Mouse (Mus musculus) MEL (cell line): Measurements from ENCODE around the gene Mrps35. TPM values are rescaled to one million over a fixed set of nuclear protein-coding genes. Genes with fewer than 3 reads are reported as not detected.

Experiments
- DNase-seq: peaks from one replicate; pipeline ENCODE4 v3.0.0; 2011; ENCODE audit warnings: low read depth, low spot score
- H3K27ac ChIP-seq: 2 replicates; pipeline ENCODE4 v1.5.1; 2012; ENCODE audit warnings: low read depth, mild to moderate bottlenecking, control low read depth, low read length, moderate library complexity; ENCODE audit not compliant: control insufficient read depth
- H3K27me3 ChIP-seq, 2 experiments: fragments of 150-350 bp in 1 of 2; sonication (generic) in 1 of 2; 2 replicates each; pipeline ENCODE4 v1.6.1; 2012; ENCODE audit warnings: low read length in 2 of 2, mild to moderate bottlenecking in 2 of 2, improper control_type of control experiment in 1 of 2, moderate library complexity in 1 of 2; ENCODE audit not compliant: insufficient read depth in 2 of 2, control insufficient read depth in 1 of 2
- H3K36me3 ChIP-seq, 2 experiments: 2 replicates each; pipeline ENCODE4 v1.6.1; 2012 to 2014; ENCODE audit warnings: low read length in 2 of 2, improper control_type of control experiment in 1 of 2, inconsistent platforms in 1 of 2, mild to moderate bottlenecking in 1 of 2; ENCODE audit not compliant: insufficient read depth in 2 of 2, control insufficient read depth in 1 of 2
- H3K4me1 ChIP-seq, 2 experiments: fragments of 150-350 bp in 1 of 2; sonication (generic) in 1 of 2; 2 replicates each; pipeline ENCODE4 v1.6.1; 2012; ENCODE audit warnings: low read length in 2 of 2, improper control_type of control experiment in 1 of 2, mild to moderate bottlenecking in 1 of 2; ENCODE audit not compliant: insufficient read depth in 2 of 2, control insufficient read depth in 1 of 2
- H3K4me3 ChIP-seq, 2 experiments: fragments of 150-350 bp in 1 of 2; sonication (generic) in 1 of 2; 2 replicates each; pipeline ENCODE4 v1.5.1; 2012; ENCODE audit warnings: low read depth in 2 of 2, low read length in 2 of 2, mild to moderate bottlenecking in 2 of 2, moderate library complexity in 2 of 2, control low read depth in 1 of 2, improper control_type of control experiment in 1 of 2; ENCODE audit not compliant: control insufficient read depth in 1 of 2, insufficient read depth in 1 of 2
- H3K79me2 ChIP-seq: 2 replicates; pipeline ENCODE4 v1.6.1; 2012; ENCODE audit warnings: mild to moderate bottlenecking, low read length, moderate library complexity; ENCODE audit not compliant: control insufficient read depth, poor library complexity, insufficient read depth
- H3K9ac ChIP-seq: 2 replicates; pipeline ENCODE4 v1.6.1; 2012; ENCODE audit warnings: low read depth, mild to moderate bottlenecking, control low read depth, low read length, moderate library complexity; ENCODE audit not compliant: control insufficient read depth, poor library complexity, severe bottlenecking
- H3K9me3 ChIP-seq: fragments of 150-350 bp; sonication (generic); replicated peaks from 2 replicates; pipeline ENCODE4 v1.6.1; 2012; ENCODE audit warnings: mild to moderate bottlenecking, low read length, improper control_type of control experiment, moderate library complexity; ENCODE audit not compliant: insufficient read depth
- BHLHE40 ChIP-seq: IDR thresholded peaks from 2 replicates; pipeline ENCODE4 v1.6.1; 2012; ENCODE audit warnings: low read depth, mild to moderate bottlenecking, inconsistent platforms, low read length, improper control_type of control experiment, borderline replicate concordance
- CHD1 ChIP-seq: IDR thresholded peaks from 2 replicates; pipeline ENCODE4 v1.6.1; 2012; ENCODE audit warnings: low read depth, mild to moderate bottlenecking, inconsistent platforms, low read length, improper control_type of control experiment
- CTCF ChIP-seq, 3 experiments: IDR thresholded peaks in 2 of 3; conservative IDR thresholded peaks in 1 of 3; 2 replicates each; pipeline ENCODE4 v1.5.1; 2011 to 2012; ENCODE audit warnings: low read length in 3 of 3, low read depth in 2 of 3, mild to moderate bottlenecking in 2 of 3, improper control_type of control experiment in 1 of 3, inconsistent platforms in 1 of 3, mixed read lengths in 1 of 3, moderate library complexity in 1 of 3; ENCODE audit not compliant: control insufficient read depth in 1 of 3, insufficient read depth in 1 of 3, poor library complexity in 1 of 3, severe bottlenecking in 1 of 3
- E2F4 ChIP-seq: IDR thresholded peaks from 2 replicates; pipeline ENCODE4 v1.6.1; 2011; ENCODE audit warnings: low read depth, low read length, improper control_type of control experiment, borderline replicate concordance
- ELF1 ChIP-seq: IDR thresholded peaks from 2 replicates; pipeline ENCODE4 v1.6.1; 2014; ENCODE audit warnings: low read depth, mild to moderate bottlenecking, inconsistent platforms, low read length, improper control_type of control experiment, moderate library complexity
- EP300 ChIP-seq, 2 experiments: IDR thresholded peaks; 2 replicates each; pipeline ENCODE4 v1.6.1; 2011; ENCODE audit warnings: improper control_type of control experiment in 2 of 2, low read length in 2 of 2, low read depth in 1 of 2, mild to moderate bottlenecking in 1 of 2
- KAT2A ChIP-seq: conservative IDR thresholded peaks from 2 replicates; pipeline ENCODE4 v1.6.1; 2012; ENCODE audit warnings: low read depth, low read length, improper control_type of control experiment, inconsistent platforms
- MAFK ChIP-seq: IDR thresholded peaks from 2 replicates; pipeline ENCODE4 v1.6.1; 2011; ENCODE audit warnings: low read depth, mild to moderate bottlenecking, low read length, improper control_type of control experiment, borderline replicate concordance
- MEF2A ChIP-seq: IDR thresholded peaks from 2 replicates; pipeline ENCODE4 v1.6.1; 2014; ENCODE audit warnings: low read depth, mild to moderate bottlenecking, inconsistent platforms, low read length, improper control_type of control experiment; ENCODE audit not compliant: poor library complexity, insufficient replicate concordance, severe bottlenecking; ENCODE audit errors: extremely low read depth
- MYC ChIP-seq: IDR thresholded peaks from 2 replicates; pipeline ENCODE4 v1.6.1; 2011; ENCODE audit warnings: low read depth, mild to moderate bottlenecking, low read length, improper control_type of control experiment, moderate library complexity
- RAD21 ChIP-seq: IDR thresholded peaks from 2 replicates; pipeline ENCODE4 v1.6.1; 2011; ENCODE audit warnings: mild to moderate bottlenecking, low read depth, low read length, improper control_type of control experiment
- SIN3A ChIP-seq: IDR thresholded peaks from 2 replicates; pipeline ENCODE4 v1.6.1; 2012; ENCODE audit warnings: low read length, improper control_type of control experiment, inconsistent platforms
- SMC3 ChIP-seq: IDR thresholded peaks from 2 replicates; pipeline ENCODE4 v1.6.1; 2011; ENCODE audit warnings: low read depth, low read length, improper control_type of control experiment
- TCF12 ChIP-seq: IDR thresholded peaks from 2 replicates; pipeline ENCODE4 v1.6.1; 2014; ENCODE audit warnings: low read depth, mild to moderate bottlenecking, inconsistent platforms, low read length, improper control_type of control experiment, moderate library complexity
- UBTF ChIP-seq: IDR thresholded peaks from 2 replicates; pipeline ENCODE4 v1.6.1; 2012; ENCODE audit warnings: low read depth, mild to moderate bottlenecking, inconsistent platforms, low read length, improper control_type of control experiment, moderate library complexity, borderline replicate concordance; ENCODE audit not compliant: insufficient read depth
- USF2 ChIP-seq, 2 experiments: IDR thresholded peaks; 2 replicates each; pipeline ENCODE4 v1.6.1; 2011 to 2012; ENCODE audit warnings: improper control_type of control experiment in 2 of 2, low read length in 2 of 2, borderline replicate concordance in 1 of 2, inconsistent platforms in 1 of 2, low read depth in 1 of 2, mild to moderate bottlenecking in 1 of 2; ENCODE audit not compliant: insufficient read depth in 1 of 2
- ZMIZ1 ChIP-seq: IDR thresholded peaks from 2 replicates; pipeline ENCODE4 v1.6.1; 2012; ENCODE audit warnings: low read depth, mild to moderate bottlenecking, inconsistent platforms, low read length, improper control_type of control experiment, moderate library complexity
- ZNF384 ChIP-seq: IDR thresholded peaks from 2 replicates; pipeline ENCODE4 v1.6.1; 2012; ENCODE audit warnings: low read depth, mild to moderate bottlenecking, inconsistent platforms, low read length, improper control_type of control experiment
- polyA plus RNA-seq, 2 experiments: library from polyadenylated mRNA; stranded (reverse) in 1 of 2; unstranded in 1 of 2; fragments of >175 nt in 1 of 2; fragments of >200 nt in 1 of 2; gene quantifications; 2 replicates each; pipeline versions ENCODE4 v1.2.1 to v1.2.4; 2012; ENCODE audit warnings: low replicate concordance in 2 of 2, low read depth in 1 of 2; ENCODE audit not compliant: insufficient read length in 2 of 2, insufficient read depth in 1 of 2, missing spikeins in 1 of 2
- total RNA-seq: library from RNA; depleted of rRNA; stranded (reverse); fragments of 300-350 nt; gene quantifications from 2 replicates; pipeline ENCODE4 v1.2.3, GENCODE M21; 2012

Gene Mrps35
- total and polyA plus RNA-seq, 3 experiments: 99.0 to 148 TPM; not detected in 1

- peaks cover 2 to 7% of the 10 kb centered on the region in 2 experiments; a peak in 3 of 4 replicates for H3K4me1 ChIP-seq
- TF ChIP-seq E2F4 (no peak), SMC3 (no peak), ZNF384 (no peak), EP300 (IDR thresholded peaks at IDR 0.05; ENCODE audit: low read depth in 1 of 2, low read length in 2 of 2) (no peak), SIN3A (no peak), MYC (no peak), TCF12 (no peak), KAT2A (no peak), UBTF (no peak), USF2 (IDR thresholded peaks at IDR 0.05; ENCODE audit: borderline replicate concordance in 1 of 2, insufficient read depth in 1 of 2, low read depth in 1 of 2, low read length in 2 of 2) (no peak), CTCF (IDR thresholded peaks at IDR 0.05 in 2 of 3, conservative IDR thresholded peaks at IDR 0.05 in 1 of 3; ENCODE audit: control insufficient read depth in 1 of 3, insufficient read depth in 1 of 3, low read depth in 2 of 3, low read length in 3 of 3, poor library complexity in 1 of 3, severe bottlenecking in 1 of 3) (no peak), MAFK (no peak)
- TF ChIP-seq, all 39 proteins: peak for 0
- no peak for DNase-seq
- Histone ChIP-seq H3K27me3 (no peaks in the 10 kb centered on the region), H3K27ac (no peak overlapping the region), H3K9me3 (no peaks in the 10 kb centered on the region), H3K4me3 (no peak overlapping the region), H3K36me3 (no peaks in the 10 kb centered on the region; a peak in 1 of 4 replicates), H3K9ac (no peak overlapping the region), H3K79me2 (no peaks in the 10 kb centered on the region)
These were observed 17.8 kb upstream of the Mrps35 start for GRCm38 (mm10) chr6:147024761-147025160.

- H3K27me3 ChIP-seq: no peaks in the 10 kb centered on the region
- DNase-seq: no peak
- no peak overlapping the region for H3K9ac ChIP-seq
- no peaks in the 10 kb centered on the region for H3K79me2 ChIP-seq
- TF ChIP-seq ZMIZ1: no peak
- TF ChIP-seq CHD1: no peak
- TF ChIP-seq MEF2A: no peak
- no peak for TF ChIP-seq BHLHE40
- TF ChIP-seq ZNF384: no peak
- no peak for TF ChIP-seq RAD21
- TF ChIP-seq ELF1: no peak
- peaks cover 2 to 5% of the 10 kb centered on the region in 2 experiments; a peak in 3 of 4 replicates for H3K4me1 ChIP-seq
- H3K36me3 ChIP-seq: no peaks in the 10 kb centered on the region; a peak in 1 of 4 replicates
- no peak overlapping the region for H3K4me3 ChIP-seq
- no peak overlapping the region for H3K27ac ChIP-seq
- no peaks in the 10 kb centered on the region for H3K9me3 ChIP-seq
These were observed 14.2 kb upstream of the Mrps35 start for GRCm38 (mm10) chr6:147028396-147028795.
